Mouse (Mus musculus): Measurements from ENCODE around the gene Spout1. TPM values are rescaled to one million over a fixed set of nuclear protein-coding genes. Genes with fewer than 3 reads are reported as not detected.

The Spout1 gene
- 10 to 100 TPM; 30.7 to 36.2 (median 31.6) TPM for total RNA-seq (2022)

DNA sequence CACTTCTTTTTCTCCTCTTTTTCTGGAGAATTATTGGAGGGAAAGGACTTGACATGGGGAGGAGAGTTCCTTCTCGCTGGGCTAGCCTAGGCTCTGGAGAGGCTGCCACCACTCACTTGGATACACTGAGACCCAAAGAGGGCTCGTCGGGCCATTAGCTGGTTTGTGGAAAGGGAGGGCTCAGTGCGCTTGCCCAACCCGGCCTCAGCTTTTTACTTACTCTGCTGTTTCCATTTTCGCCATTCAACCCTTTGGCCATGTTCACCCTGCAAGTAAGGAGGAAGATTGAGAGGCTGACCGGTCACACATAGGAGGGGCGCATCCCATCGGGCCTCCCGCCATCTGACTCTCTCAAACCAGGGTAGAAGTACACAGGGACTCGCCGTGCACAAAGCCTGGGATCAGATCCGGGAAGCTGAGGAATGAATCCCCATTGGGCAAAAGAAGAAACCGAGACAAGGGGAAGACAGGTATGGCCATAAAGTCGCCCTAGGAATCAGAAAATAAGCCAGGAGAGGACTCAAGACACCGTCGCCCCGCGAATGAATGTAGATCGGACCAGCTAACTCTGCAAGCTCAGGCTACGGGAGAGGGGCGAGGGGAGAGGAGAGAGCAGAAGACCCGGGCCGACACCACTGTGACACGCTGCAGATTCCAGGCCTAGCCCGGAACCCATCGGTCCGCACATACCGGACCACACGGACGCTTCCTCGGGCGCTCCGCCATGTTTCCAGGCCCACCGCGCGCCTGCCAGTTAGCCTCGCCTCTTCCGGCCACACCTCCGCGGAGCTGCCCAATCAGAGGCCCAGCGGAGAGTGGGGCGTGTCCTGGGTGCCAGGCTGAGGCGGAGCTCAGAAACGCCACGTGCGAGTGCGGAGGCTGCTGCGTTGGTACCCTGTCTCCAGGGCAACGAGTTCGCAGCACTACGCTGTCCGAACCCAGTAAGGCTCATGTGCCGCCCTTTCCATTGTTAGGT, at the start of gene Spout1:
TSS of gene Spout1 (minus strand) at position 760 of the 976 bp plus-strand sequence.
- DNase-seq (ENCODE audit: low spot score in 2 of 2) = peak; percentile 81 to 96

DNA sequence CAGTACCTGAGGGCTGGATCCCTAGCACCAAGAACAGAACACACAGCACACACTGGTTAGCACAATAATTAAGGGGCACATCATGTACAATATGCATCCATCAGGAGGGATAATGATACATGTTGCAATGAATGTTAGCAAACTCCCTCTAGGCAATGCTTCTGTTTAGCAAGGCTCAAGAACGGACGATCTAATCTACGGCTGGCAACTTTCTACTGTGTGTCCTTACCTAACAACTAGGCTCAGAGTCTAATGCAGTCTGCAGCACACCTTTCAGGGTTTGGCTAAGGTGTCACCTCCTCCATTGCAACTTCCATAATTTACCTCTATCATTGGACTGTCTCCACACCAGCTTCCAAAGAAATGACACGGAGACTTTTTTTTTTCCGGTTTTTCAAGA, 38.0 kb upstream of the Spout1 start:
- DNase-seq (ENCODE audit: low spot score in 2 of 2) = no peak

DNA sequence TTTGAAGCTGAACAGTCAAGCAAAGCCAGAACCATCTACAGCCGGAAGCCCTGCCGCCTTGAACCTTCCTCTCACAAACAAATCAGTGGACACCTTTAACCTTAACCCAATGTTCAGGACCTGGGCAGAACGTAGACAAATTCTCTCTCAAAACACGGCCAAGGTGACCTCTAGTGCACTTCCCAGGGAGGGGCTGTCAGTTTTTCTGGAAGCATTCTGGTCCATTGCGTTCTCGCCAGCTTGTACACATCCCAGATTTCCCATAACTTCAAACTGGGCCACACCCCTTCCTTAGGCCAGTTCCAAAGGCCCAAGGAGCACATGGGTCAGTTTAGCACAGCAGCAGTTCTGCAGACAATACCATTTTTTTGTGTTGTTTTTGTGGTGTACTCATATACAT, 37.2 kb upstream of the Spout1 start:
- DNase-seq (ENCODE audit: low spot score in 2 of 2) = no peak

DNA sequence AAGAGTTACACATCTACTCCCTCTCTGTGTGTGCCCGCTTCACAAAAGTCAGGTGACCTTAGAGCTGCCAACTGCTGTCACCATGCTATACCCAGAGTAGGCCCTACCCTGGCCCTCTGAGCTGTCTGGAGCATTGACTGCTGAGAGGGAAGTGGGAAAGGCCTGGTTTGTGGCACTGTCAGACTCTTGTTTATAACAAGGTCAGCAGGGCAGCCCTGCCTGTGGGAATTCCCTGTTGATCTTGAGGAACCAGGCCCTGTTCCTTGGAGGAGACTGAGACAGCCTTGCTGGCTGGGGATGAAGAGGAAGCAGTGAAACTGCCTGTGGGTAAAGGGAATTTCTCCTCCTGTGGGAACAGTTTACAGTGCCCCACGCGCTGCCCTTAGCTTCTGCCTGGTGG, 36.5 kb upstream of the Spout1 start:
- no peak for DNase-seq (ENCODE audit: low spot score in 2 of 2)

DNA sequence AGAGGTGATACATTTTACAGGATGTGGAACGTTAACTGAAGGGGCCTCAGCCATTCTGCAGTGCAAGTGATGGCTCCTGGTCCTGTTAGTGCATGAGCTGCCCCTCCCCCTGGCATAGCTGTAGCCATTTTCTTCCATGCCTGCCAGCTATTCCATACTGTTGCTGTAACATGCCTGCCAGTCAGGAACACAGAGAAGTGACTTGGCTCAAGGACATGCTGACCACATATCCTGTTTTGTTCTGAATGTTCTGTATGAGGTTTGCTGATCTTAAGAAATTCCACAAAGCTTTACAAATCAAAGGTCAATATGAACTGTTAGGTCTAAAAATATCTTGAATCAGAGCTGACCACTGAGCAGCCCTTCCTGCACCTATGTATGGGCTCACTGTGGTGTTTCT, 34.7 kb upstream of the Spout1 start:
- no peak for DNase-seq (ENCODE audit: low spot score in 2 of 2)

DNA sequence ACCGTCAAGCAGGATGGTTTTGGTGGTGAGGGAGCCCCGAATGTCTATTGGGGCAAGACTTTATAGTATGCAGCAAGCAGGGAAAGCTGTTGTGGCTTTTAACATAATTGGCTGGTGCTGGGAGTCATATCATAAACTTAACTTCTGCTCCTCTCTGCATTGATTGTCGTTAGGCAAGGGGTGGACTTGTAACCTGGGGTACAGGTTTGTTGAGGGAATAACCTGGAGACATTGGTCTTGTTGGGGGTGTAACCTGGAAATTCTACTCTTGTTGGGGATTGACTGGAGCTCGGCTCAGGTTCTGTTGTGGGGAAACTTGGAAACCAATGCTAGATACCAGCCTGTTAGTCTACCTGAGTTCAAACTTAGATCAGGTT, 33.9 kb upstream of the Spout1 start:
- DNase-seq (ENCODE audit: low spot score in 2 of 2) = no peak

DNA sequence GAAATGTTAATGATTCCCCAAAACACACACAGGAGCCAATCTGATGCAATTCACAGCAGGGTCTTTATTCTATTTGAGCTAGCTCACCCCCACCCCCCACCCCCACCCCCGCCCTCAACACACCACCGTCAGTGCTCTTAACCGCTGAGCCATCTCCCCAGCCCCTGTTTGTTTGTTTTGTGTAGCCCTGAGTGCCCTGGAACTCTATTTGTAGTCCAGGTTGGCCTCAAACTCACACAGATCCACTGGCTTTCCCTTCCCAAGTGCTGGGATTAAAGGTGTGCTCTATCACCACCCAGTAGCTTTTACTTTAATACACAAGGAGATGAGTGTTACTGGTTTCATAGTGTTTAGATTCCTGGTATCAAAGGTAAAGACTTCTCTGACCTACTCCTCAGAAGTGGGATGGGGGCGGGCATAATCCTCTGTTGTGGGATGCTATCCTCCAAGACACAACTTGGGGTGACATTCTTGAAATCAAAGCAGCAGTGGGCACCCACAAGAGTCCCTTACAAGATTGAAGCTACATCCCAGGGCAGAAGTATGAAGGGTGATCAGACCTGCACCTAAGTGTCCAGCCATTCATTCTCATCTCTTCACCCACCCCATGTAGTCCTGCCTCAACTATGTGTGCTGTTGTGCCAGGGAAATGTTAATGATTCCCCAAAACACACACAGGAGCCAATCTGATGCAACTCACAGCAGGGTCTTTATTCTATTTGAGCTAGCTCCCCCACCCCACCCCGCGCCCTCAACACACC, 33.3 kb upstream of the Spout1 start:
- no peak for DNase-seq (ENCODE audit: low spot score in 2 of 2)

DNA sequence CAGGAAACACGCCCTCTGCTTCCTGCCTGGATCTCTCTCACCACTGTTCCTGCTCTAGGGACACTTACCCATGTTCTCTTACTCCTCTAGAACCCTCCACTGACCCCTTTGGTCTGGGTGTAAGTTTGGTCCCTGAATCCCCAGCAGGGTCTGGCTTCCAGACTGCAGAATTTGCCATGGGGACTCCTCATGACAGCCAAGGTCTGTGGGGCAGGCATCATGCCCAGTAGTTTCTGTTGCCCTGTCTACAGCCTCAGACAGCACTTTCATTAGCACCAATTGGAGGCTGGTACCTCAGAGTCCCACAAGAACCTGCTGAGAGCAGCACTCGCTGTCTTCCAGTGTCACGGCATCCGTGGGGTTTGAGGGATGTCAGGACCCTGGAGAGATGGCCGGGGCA, 29.6 kb upstream of the Spout1 start:
- DNase-seq (ENCODE audit: low spot score in 2 of 2) = no peak

DNA sequence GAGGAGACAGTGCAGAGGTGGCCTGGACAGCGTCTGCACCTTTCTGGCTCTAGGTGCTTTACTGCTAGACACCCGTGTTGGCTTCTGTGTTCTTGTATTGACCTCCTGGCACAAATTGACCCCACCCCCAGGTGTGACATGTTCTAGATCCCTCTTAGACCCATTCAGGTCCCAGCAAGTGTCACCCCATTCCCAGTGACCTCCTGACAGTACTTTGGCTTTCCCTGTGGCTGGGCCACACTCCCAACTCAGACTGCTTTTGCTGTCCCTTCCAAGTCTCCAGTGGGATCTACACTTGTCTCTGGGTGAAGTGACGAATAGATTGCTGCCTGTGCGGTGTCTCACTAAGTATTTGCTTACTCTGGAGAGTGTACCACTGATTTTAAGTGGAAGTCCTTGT, 29.1 kb upstream of the Spout1 start:
- no peak for DNase-seq (ENCODE audit: low spot score in 2 of 2)

DNA sequence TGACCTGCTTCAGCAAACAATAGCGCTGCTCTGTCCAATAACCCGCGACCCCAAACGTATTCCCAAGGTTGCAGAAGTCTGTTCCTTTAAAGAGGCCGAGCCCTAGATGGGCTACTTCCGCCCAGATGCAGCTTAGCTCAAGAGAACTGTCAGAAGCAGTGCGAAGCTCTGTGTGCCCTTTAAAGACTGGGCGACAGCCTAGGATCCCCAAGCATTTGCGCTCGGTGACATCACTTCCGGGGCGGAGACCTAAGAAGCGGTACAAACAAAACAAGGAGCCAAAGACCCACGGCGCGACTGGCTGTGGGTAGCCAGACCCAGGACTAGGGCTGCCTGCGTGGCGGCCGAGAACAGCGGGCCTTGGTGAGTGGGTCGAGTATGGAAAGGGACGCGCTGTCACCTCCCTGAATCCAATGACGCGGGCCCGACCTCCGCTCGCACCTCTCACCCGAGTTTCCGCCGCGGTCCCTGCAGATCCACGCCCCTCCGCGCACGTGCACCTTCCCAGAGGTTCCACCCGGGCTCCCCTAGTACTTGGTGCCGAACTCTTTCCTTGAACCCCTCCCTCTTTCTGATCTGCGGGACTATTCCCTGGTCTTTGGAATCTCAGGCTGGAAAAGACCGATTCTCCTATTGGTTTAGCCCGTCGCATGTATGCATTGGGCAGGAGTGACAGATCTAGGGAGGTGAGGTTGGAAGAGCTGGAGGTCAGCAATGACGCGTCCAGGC, 27.5 kb upstream of the Spout1 start, which contains the start of gene Kyat1:
TSS of gene Kyat1 (minus strand) at position 219 of the 729 bp plus-strand sequence.
- peak; percentile 84 to 91 for DNase-seq (ENCODE audit: low spot score in 2 of 2)

DNA sequence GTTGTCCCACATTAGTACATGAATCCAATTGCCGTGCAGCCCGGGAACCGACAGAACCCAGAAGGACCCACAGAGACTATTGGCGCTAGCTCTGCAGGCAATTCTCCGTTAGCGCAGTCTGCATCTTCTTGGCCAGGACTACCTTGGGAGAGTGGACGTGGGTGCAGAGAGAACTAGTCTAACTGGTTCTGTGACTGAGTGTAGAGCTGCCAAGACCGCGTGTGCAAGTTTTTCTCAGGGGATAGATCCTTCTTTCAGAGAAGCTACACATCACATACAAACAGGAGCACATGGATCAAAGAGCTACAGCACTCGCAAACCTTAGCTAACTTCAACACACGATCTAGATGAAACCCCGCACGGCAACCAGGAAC, 27.0 kb upstream of the Spout1 start:
- peak in 1 of 2 experiments; percentile 29 for DNase-seq (ENCODE audit: low spot score in 2 of 2)

DNA sequence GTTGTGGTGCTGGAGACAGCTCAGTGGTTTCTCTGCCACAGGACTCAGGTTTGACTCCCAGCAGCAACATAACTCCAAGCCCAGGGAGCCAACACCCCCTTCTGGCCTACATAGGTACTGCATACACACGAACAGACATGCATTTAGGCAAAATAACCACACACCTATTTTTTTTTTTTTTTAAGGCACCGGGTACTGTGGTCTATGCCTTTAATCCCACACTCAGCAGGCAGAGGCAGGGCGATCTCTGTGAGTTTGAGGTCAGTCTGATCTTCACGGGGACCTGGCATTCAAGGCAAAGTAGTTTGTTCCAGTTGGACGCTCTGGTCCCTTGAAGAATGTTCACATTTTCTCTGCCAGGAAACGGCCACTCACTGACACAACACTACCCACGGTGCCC, 25.2 kb upstream of the Spout1 start:
- DNase-seq (ENCODE audit: low spot score in 2 of 2) = no peak

DNA sequence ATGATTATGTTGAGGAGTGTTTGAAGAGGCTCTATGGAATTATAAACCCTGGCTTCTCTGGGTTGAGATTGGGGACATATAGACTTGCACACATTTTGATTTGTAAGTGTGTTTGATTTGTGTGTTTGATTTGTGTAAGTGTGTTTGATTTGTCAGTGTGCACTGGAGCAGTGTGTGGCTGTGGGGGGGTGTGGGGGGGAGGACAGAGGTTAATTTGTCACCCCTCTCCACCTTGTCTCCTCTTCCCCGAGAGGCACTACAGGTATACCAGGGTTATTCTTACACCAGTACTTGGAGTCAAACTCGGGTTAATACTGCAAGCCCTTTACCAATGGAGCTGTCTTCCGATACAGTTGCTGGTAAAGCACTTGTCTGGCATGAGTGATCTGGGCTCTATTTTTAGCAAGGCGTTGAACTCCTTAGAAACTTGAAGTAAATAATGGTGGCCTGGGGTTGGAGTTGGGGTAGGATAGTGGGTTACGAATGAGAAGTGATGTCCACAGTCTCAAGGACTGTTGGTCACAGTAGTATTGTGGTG, 22.2 kb upstream of the Spout1 start:
- no peak for DNase-seq (ENCODE audit: low spot score in 2 of 2)

DNA sequence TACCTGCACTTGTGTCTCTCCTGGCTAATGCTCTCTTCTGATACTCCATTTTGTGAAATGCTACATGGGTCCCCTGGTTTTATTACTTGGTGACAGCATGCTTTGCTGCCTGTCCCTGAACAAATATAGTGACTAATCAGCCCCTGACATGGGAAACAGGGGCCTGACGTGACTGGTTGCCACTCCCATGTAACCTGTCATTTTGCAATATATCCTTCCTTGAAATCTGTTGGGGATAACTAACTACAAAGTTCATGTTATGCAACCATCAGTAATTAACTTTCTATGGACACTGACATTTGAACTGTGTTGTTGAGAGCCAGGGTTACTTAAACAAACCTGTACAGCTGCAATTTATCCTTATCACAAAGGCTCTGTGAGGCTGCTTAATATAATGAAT, 21.7 kb upstream of the Spout1 start:
- DNase-seq (ENCODE audit: low spot score in 2 of 2) = no peak

DNA sequence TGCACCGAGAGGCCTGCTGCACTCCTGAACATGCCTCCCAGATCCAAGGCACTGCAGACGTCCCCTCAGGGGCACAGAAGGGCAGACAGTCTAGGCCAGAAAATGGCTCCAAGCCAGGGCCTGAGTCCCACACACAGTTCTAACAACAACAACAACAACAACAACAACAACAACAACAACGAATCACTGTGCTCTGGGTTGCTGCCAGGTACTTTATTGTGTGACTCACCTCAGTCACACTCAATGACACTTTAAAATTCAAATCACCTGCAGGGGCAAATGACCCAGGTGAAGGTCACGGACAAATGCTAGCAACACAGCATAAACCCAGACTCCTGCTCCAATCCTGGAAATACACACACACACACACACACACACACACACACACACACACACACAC, 19.8 kb upstream of the Spout1 start:
- DNase-seq (ENCODE audit: low spot score in 2 of 2) = no peak

DNA sequence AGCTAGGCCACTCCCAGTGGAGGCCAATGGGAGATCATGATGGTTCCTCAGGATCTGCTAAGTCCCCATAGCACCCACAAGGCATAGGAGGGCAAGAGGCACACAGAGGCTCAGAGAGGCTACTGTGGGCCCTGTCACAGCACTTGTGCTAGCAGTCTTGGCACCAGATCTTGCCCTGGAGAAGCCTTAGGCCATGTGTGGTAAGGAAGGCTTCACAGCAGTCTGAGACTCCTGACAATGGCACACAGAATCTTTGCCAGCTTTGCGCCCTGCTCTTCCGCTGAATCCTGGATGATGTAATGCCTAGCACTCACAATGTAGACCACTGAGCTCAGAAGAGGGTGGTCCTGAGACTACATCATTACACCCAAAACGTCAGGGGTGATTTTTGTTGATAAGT, 16.4 kb upstream of the Spout1 start:
- no peak for DNase-seq (ENCODE audit: low spot score in 2 of 2)

DNA sequence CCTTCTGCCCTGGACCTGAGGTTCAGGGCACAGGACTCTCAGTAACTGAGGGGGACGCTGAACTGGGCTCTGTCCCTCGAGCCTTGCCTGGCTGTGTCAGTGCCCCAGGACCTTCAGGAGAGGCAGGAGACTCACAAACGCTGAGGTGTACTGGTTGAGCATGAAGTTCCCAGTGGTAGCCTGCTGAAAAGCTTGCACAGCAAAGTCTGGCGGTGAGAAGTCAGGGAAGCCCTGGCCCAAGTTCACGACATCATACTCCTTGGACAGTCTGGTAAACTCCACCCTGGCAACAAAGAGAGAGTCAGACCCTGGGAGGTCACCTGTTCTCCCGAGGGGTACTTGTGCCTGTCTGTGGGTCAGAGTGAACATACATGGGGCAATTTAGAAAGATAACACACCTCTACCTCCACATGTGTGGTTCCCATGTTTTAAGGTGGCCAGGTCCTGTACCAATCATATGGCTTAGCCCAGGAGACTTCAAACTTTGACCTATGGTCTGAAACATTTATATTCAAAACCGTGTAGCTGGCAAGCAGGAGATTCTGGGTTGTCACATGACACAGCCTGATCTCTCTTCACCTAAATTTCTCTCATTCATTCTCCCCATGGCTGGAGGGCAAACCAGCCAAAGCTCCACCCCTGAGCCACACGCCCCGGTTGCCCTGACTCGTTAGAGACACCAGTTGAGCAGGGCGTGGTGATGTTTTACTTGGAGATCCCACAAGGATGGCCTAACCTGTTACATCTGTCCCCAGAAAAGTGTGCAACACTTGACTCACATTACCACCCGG, 13.7 kb upstream of the Spout1 start:
- DNase-seq (ENCODE audit: low spot score in 2 of 2) = no peak

DNA sequence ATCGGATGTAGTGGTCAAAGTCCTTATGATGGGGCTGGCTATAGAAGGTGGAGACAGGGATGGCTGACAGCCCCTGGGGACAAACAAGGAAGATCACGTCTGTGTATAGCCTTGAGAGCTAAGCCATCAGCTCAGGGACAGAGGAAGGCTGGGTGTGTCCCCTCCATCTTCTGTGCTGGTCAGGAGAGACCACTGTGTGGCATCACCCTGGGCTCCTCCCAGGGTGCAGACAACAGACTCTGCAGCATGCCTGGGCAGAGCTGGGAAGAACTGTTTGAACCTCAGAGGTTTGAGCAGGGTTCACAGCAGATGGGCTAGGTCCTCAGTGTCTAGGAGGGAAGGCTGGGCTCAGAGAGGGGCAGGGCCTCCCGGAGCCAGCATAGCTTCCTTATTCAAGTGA, 7.4 kb upstream of the Spout1 start:
- DNase-seq (ENCODE audit: low spot score in 2 of 2) = no peak

DNA sequence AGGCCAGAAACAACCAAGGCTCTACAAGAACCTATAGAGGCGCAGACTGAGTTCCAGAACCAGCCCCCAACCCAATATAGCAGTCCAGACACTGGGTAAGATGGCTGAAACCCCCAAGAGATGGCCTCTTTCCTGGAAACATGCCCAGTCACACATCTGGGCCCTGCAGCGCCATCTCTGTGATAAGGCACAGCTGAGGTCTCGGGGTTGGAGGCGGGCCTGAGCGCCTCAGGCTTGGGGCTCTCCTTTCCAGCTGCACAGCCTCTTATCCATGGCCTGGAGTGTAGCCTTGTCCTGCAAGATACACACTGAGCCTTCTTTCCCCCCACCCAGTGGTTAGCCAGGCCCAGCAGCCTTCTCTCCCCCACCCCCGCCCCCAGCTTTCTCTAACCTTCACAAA, 7.0 kb upstream of the Spout1 start:
- DNase-seq (ENCODE audit: low spot score in 2 of 2) = no peak

DNA sequence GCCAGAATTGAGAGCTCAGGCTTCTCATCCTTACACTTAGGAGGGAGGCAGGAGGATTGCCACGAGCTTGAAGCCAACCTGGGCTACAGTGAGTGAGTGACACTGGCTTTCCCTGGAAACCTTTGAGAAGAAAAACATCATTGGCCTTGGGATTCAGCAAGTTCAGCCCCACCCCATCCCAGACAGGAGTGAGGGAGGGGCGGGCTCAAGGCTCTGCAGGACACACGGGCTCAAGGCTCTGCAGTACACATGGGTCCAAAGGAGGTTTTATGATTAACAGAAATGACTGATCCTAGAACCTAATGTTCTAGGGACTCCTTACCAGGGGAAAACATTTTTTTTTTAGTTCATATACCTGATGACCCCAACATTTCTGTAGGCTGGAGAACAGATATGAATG, 5.5 kb upstream of the Spout1 start:
- no peak for DNase-seq (ENCODE audit: low spot score in 2 of 2)

DNA sequence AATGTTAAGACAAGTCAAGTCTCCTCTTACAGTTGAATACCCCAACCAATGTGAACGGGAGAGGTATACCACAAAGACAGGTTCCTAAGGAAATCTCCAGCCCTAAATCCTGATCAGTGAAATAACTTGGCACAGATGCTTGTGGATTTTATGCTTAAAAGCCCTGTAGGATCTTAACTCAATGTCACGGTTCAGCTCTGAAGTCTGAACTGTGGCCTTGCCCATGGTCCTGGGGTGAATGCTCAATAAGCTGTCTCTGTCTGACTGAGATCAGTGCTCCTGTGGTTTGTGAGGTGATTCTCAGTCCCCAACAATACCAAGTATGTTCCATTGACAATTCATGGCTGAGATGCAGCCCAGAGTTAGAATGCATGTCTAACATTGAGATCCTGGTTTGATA, 4.2 kb upstream of the Spout1 start:
- DNase-seq (ENCODE audit: low spot score in 2 of 2) = no peak
